Mouse (Mus musculus): Measurements from ENCODE around the gene Myocos.

Gene Myocos

GRCm38 (mm10) chr1:162615511-162615910 is 42.5 kb downstream of the Myocos start:
- no peak for DNase-seq (ENCODE audit: extremely low read depth, low read depth)

GRCm38 (mm10) chr1:162611191-162611590 is 46.8 kb downstream of the Myocos start:
- no peak for DNase-seq (ENCODE audit: extremely low read depth, low read depth)

GRCm38 (mm10) chr1:162609633-162610250 is 48.3 kb downstream of the Myocos start:
- DNase-seq (ENCODE audit: extremely low read depth, low read depth) = no peak

GRCm38 (mm10) chr1:162608127-162608526 is 49.9 kb downstream of the Myocos start:
- DNase-seq (ENCODE audit: extremely low read depth, low read depth) = no peak

- no peak for DNase-seq (ENCODE audit: extremely low read depth, low read depth)
Observed at GRCm38 (mm10) chr1:162601288-162601687, 56.7 kb downstream of the Myocos start.

GRCm38 (mm10) chr1:162599617-162600016 is 58.4 kb downstream of the Myocos start:
- no peak for DNase-seq (ENCODE audit: extremely low read depth, low read depth)

GRCm38 (mm10) chr1:162597379-162598102 is 60.5 kb downstream of the Myocos start:
- DNase-seq (ENCODE audit: extremely low read depth, low read depth) = no peak
